Mouse (Mus musculus): ENCODE results near the gene Nphp4.

Nphp4 gene

GRCm38 (mm10) chr4:152463147-152463546 lies 13.4 kb upstream of the Nphp4 start:
- H3K9me3 ChIP-seq (ENCODE audit: low read length): no peaks in the 10 kb centered on the region
- no peak overlapping the region for H3K4me3 ChIP-seq (replicated peaks; ENCODE audit: low read length)
- no peaks in the 10 kb centered on the region for H3K36me3 ChIP-seq (ENCODE audit: insufficient read depth, low read length)
- TF ChIP-seq NANOG (IDR thresholded peaks at IDR 0.05; ENCODE audit: borderline replicate concordance, low read length): no peak
- H3K27me3 ChIP-seq (ENCODE audit: insufficient read depth, low read length): no peaks in the 10 kb centered on the region; the same call in 1 of the 2 replicates
- H3K4me1 ChIP-seq (replicated peaks; ENCODE audit: low read depth, low read length): no peaks in the 10 kb centered on the region

- no peak overlapping the region for H3K4me3 ChIP-seq (replicated peaks; ENCODE audit: low read length)
- H3K36me3 ChIP-seq (ENCODE audit: insufficient read depth, low read length): no peaks in the 10 kb centered on the region
- no peaks in the 10 kb centered on the region for H3K4me1 ChIP-seq (replicated peaks; ENCODE audit: low read depth, low read length)
- no peaks in the 10 kb centered on the region for H3K9me3 ChIP-seq (ENCODE audit: low read length)
- no peaks in the 10 kb centered on the region for H3K27me3 ChIP-seq (ENCODE audit: insufficient read depth, low read length)
- TF ChIP-seq CTCF (conservative IDR thresholded peaks at IDR 0.05; ENCODE audit: low read length) (no peak), POU5F1 (IDR thresholded peaks at IDR 0.05; ENCODE audit: borderline replicate concordance, low read length) (no peak), NANOG (IDR thresholded peaks at IDR 0.05; ENCODE audit: borderline replicate concordance, low read length) (no peak)
Measured at GRCm38 (mm10) chr4:152465116-152465515, 11.4 kb upstream of the Nphp4 start.

GRCm38 (mm10) chr4:152466601-152467000 lies 9.9 kb upstream of the Nphp4 start:
- Histone ChIP-seq H3K4me1 (replicated peaks; ENCODE audit: low read depth, low read length) (no peaks in the 10 kb centered on the region), H3K36me3 (ENCODE audit: insufficient read depth, low read length) (no peaks in the 10 kb centered on the region), H3K4me3 (replicated peaks; ENCODE audit: low read length) (no peak overlapping the region), H3K27me3 (ENCODE audit: insufficient read depth, low read length) (no peaks in the 10 kb centered on the region), H3K9me3 (ENCODE audit: low read length) (peaks cover 3% of the 10 kb centered on the region; the same call in 1 of the 2 replicates)
- TF ChIP-seq POU5F1 (IDR thresholded peaks at IDR 0.05; ENCODE audit: borderline replicate concordance, low read length) (no peak), CTCF (conservative IDR thresholded peaks at IDR 0.05; ENCODE audit: low read length) (no peak), NANOG (IDR thresholded peaks at IDR 0.05; ENCODE audit: borderline replicate concordance, low read length) (no peak)

- no peaks in the 10 kb centered on the region for H3K27me3 ChIP-seq (ENCODE audit: insufficient read depth, low read length)
- TF ChIP-seq POU5F1 (IDR thresholded peaks at IDR 0.05; ENCODE audit: borderline replicate concordance, low read length) (no peak), NANOG (IDR thresholded peaks at IDR 0.05; ENCODE audit: borderline replicate concordance, low read length) (no peak)
- no peaks in the 10 kb centered on the region for H3K4me1 ChIP-seq (replicated peaks; ENCODE audit: low read depth, low read length)
- H3K36me3 ChIP-seq (ENCODE audit: insufficient read depth, low read length): no peaks in the 10 kb centered on the region
- peaks cover 15% of the 10 kb centered on the region; the same call in 1 of the 2 replicates for H3K9me3 ChIP-seq (ENCODE audit: low read length)
- no peak overlapping the region for H3K4me3 ChIP-seq (replicated peaks; ENCODE audit: low read length)
Measured at GRCm38 (mm10) chr4:152467951-152468350, 8.6 kb upstream of the Nphp4 start.

- Histone ChIP-seq H3K27me3 (ENCODE audit: insufficient read depth, low read length) (peaks cover 26% of the 10 kb centered on the region), H3K4me3 (replicated peaks; ENCODE audit: low read length) (no peak overlapping the region), H3K9me3 (ENCODE audit: low read length) (peaks cover 15% of the 10 kb centered on the region; the same call in 1 of the 2 replicates), H3K36me3 (ENCODE audit: insufficient read depth, low read length) (no peaks in the 10 kb centered on the region), H3K4me1 (replicated peaks; ENCODE audit: low read depth, low read length) (peaks cover 51% of the 10 kb centered on the region)
- no peak for TF ChIP-seq NANOG (IDR thresholded peaks at IDR 0.05; ENCODE audit: borderline replicate concordance, low read length)
- TF ChIP-seq POU5F1 (IDR thresholded peaks at IDR 0.05; ENCODE audit: borderline replicate concordance, low read length): no peak
- no peak for TF ChIP-seq CTCF (conservative IDR thresholded peaks at IDR 0.05; ENCODE audit: low read length)
Measured at GRCm38 (mm10) chr4:152475941-152476340, 565 bp upstream of the Nphp4 start.

- Histone ChIP-seq H3K9me3 (ENCODE audit: low read length) (peaks cover 7% of the 10 kb centered on the region; the same call in 1 of the 2 replicates), H3K4me1 (replicated peaks; ENCODE audit: low read depth, low read length) (peaks cover 63% of the 10 kb centered on the region), H3K36me3 (ENCODE audit: insufficient read depth, low read length) (no peaks in the 10 kb centered on the region), H3K27me3 (ENCODE audit: insufficient read depth, low read length) (peaks cover 26% of the 10 kb centered on the region), H3K4me3 (replicated peaks; ENCODE audit: low read length) (peak overlapping the region; percentile 96)
- TF ChIP-seq NANOG (IDR thresholded peaks at IDR 0.05; ENCODE audit: borderline replicate concordance, low read length): no peak
- TF ChIP-seq CTCF (conservative IDR thresholded peaks at IDR 0.05; ENCODE audit: low read length): no peak
- TF ChIP-seq POU5F1 (IDR thresholded peaks at IDR 0.05; ENCODE audit: borderline replicate concordance, low read length): no peak
Measured at GRCm38 (mm10) chr4:152477106-152477465, 580 bp downstream of the Nphp4 start.

- no peak for TF ChIP-seq POU5F1 (IDR thresholded peaks at IDR 0.05; ENCODE audit: borderline replicate concordance, low read length)
- TF ChIP-seq NANOG (IDR thresholded peaks at IDR 0.05; ENCODE audit: borderline replicate concordance, low read length): no peak
- TF ChIP-seq CTCF (conservative IDR thresholded peaks at IDR 0.05; ENCODE audit: low read length): no peak
- Histone ChIP-seq H3K9me3 (ENCODE audit: low read length) (0 out of 2 replicates have a peak, but pooled peaks cover 2% of the 10 kb centered on the region), H3K36me3 (ENCODE audit: insufficient read depth, low read length) (no peaks in the 10 kb centered on the region), H3K27me3 (ENCODE audit: insufficient read depth, low read length) (peaks cover 26% of the 10 kb centered on the region), H3K4me3 (replicated peaks; ENCODE audit: low read length) (peak within 1 kb of the TSS; percentile 96), H3K4me1 (replicated peaks; ENCODE audit: low read depth, low read length) (peaks cover 68% of the 10 kb centered on the region)
Measured at GRCm38 (mm10) chr4:152477466-152478223, 1.1 kb downstream of the Nphp4 start, which contains the start of gene Kcnab2. TSS of gene Kcnab2 (minus strand) at chr4:152477871.

- Histone ChIP-seq H3K9me3 (ENCODE audit: low read length) (no peaks in the 10 kb centered on the region), H3K4me3 (replicated peaks; ENCODE audit: low read length) (peak overlapping the region; percentile 96), H3K36me3 (ENCODE audit: insufficient read depth, low read length) (no peaks in the 10 kb centered on the region), H3K4me1 (replicated peaks; ENCODE audit: low read depth, low read length) (peaks cover 69% of the 10 kb centered on the region), H3K27me3 (ENCODE audit: insufficient read depth, low read length) (peaks cover 26% of the 10 kb centered on the region)
- no peak for TF ChIP-seq CTCF (conservative IDR thresholded peaks at IDR 0.05; ENCODE audit: low read length)
- TF ChIP-seq NANOG (IDR thresholded peaks at IDR 0.05; ENCODE audit: borderline replicate concordance, low read length): no peak
- TF ChIP-seq POU5F1 (IDR thresholded peaks at IDR 0.05; ENCODE audit: borderline replicate concordance, low read length): no peak
Measured at GRCm38 (mm10) chr4:152478224-152478567, 1.7 kb downstream of the Nphp4 start.

- Histone ChIP-seq H3K9me3 (ENCODE audit: low read length) (no peaks in the 10 kb centered on the region), H3K4me3 (replicated peaks; ENCODE audit: low read length) (no peak overlapping the region), H3K4me1 (replicated peaks; ENCODE audit: low read depth, low read length) (peaks cover 59% of the 10 kb centered on the region), H3K27me3 (ENCODE audit: insufficient read depth, low read length) (peaks cover 19% of the 10 kb centered on the region), H3K36me3 (ENCODE audit: insufficient read depth, low read length) (peaks cover 4% of the 10 kb centered on the region; the same call in 1 of the 2 replicates)
- TF ChIP-seq NANOG (IDR thresholded peaks at IDR 0.05; ENCODE audit: borderline replicate concordance, low read length) (no peak), CTCF (conservative IDR thresholded peaks at IDR 0.05; ENCODE audit: low read length) (no peak), POU5F1 (IDR thresholded peaks at IDR 0.05; ENCODE audit: borderline replicate concordance, low read length) (no peak)
Measured at GRCm38 (mm10) chr4:152480426-152480825, 3.9 kb downstream of the Nphp4 start.

Data from E14TG2a.4 (cell line).